ENCODE assay signal across 18 mouse cellular contexts in genomic region chr10:46778729-46779128, GRCm38 (mm10).
"Had no signal": no experiment of that assay in that cellular context is flagged by ENCODE, and none has a peak within 500 bp of the region (broad histone marks: within the 10 kb centered on the region; RNA-seq: fewer than 3 reads in every experiment).

No protein-coding gene starts in this region.

- DNase-seq: liver, embryonic 13.5 days; liver, postnatal 0 days; lung, adult 2 months; lung, postnatal 14 days; lung, postnatal 4 days; midbrain, embryonic 14.5 days; right cerebral cortex, postnatal 14 days; thymus, adult 2 months; thymus, postnatal 25 days; thymus, postnatal 4 days had no signal

- H3K36me3 ChIP-seq: liver, embryonic 13.5 days; liver, embryonic 15.5 days; lung, embryonic 15.5 days; midbrain, embryonic 10.5 days; midbrain, embryonic 12.5 days; stomach, embryonic 15.5 days had no signal

- H3K4me2 ChIP-seq: liver, embryonic 13.5 days; liver, embryonic 15.5 days; lung, embryonic 15.5 days; midbrain, embryonic 12.5 days; stomach, embryonic 15.5 days had no signal

- H3K27ac ChIP-seq: liver, embryonic 13.5 days; liver, embryonic 15.5 days; lung, embryonic 15.5 days; midbrain, embryonic 10.5 days; midbrain, embryonic 12.5 days; stomach, embryonic 15.5 days; stomach, postnatal 0 days had no signal

- H3K9ac ChIP-seq: liver, embryonic 13.5 days; liver, embryonic 15.5 days; liver, postnatal 0 days; lung, embryonic 15.5 days; midbrain, embryonic 12.5 days; stomach, embryonic 15.5 days had no signal

- H3K9me3 ChIP-seq: liver, embryonic 13.5 days; liver, embryonic 15.5 days; lung, embryonic 15.5 days; midbrain, embryonic 10.5 days; midbrain, embryonic 12.5 days; stomach, embryonic 15.5 days had no signal

- ATAC-seq: liver, postnatal 0 days; lung, postnatal 0 days; midbrain, embryonic 16.5 days had no signal

- H3K27me3 ChIP-seq: liver, embryonic 13.5 days; liver, embryonic 15.5 days; lung, embryonic 15.5 days; midbrain, embryonic 12.5 days; stomach, embryonic 15.5 days had no signal

- H3K4me1 ChIP-seq: liver, embryonic 13.5 days; liver, embryonic 15.5 days; lung, embryonic 15.5 days; midbrain, embryonic 10.5 days; midbrain, embryonic 12.5 days; stomach, embryonic 15.5 days had no signal

- H3K4me3 ChIP-seq: liver, embryonic 13.5 days; liver, embryonic 15.5 days; lung, embryonic 15.5 days; midbrain, embryonic 10.5 days; midbrain, embryonic 12.5 days; stomach, embryonic 15.5 days had no signal
